Mouse (Mus musculus): ENCODE data around the gene Agpat2. TPM values are rescaled to one million over a fixed set of nuclear protein-coding genes. Genes with fewer than 3 reads are reported as not detected.

Agpat2 gene
- polyA plus RNA-seq, 1 experiment from 2014 or later: 47.7 TPM

GRCm38 (mm10) chr2:26617928-26618327 lies 13.7 kb upstream of the Agpat2 start:
- Histone ChIP-seq H3K9ac (no peak overlapping the region), H3K27ac (no peak overlapping the region), H3K4me1 (no peaks in the 10 kb centered on the region), H3K9me3 (replicated peaks) (no peaks in the 10 kb centered on the region), H3K36me3 (no peaks in the 10 kb centered on the region), H3K4me2 (no peak overlapping the region), H3K27me3 (no peaks in the 10 kb centered on the region), H3K4me3 (replicated peaks) (no peak overlapping the region)
- no peak for ATAC-seq (replicated peaks; ENCODE audit: low FRiP score)
- 66% methylated on average over 7 of the region's 7 CpGs for WGBS

DNA sequence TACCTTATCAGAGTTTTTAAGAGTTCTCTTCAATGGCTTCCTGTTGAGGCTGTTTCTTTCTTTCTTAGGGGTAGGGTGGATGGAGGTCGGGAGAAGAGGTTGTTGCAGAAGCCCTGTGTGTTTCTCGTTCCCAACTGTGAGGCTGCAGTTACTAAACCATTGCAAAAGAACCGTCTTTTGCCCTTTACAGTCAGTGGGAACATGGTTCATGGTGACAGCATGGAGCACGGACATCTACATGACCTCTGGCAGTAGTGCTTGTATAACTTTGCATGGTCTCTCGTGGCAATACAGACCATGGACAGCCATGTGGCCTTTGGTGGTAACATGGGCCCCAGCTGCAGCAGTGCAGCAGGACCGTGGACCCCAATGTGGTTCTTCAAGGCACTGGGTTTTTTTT lies 13.1 kb upstream of the Agpat2 start:
- 75% methylated on average over 6 of the region's 6 CpGs for WGBS
- Histone ChIP-seq H3K27ac (no peak overlapping the region), H3K4me2 (no peak overlapping the region), H3K4me1 (no peaks in the 10 kb centered on the region), H3K27me3 (no peaks in the 10 kb centered on the region), H3K9ac (no peak overlapping the region), H3K9me3 (replicated peaks) (no peaks in the 10 kb centered on the region), H3K4me3 (replicated peaks) (no peak overlapping the region), H3K36me3 (no peaks in the 10 kb centered on the region)
- ATAC-seq (replicated peaks; ENCODE audit: low FRiP score): no peak

- H3K9ac ChIP-seq: no peak overlapping the region
- H3K4me2 ChIP-seq: no peak overlapping the region
- no peaks in the 10 kb centered on the region for H3K9me3 ChIP-seq (replicated peaks)
- WGBS: 81% methylated on average over 4 of the region's 4 CpGs
- no peaks in the 10 kb centered on the region for H3K4me1 ChIP-seq
- H3K27ac ChIP-seq: no peak overlapping the region
- H3K4me3 ChIP-seq (replicated peaks): no peak overlapping the region
- no peaks in the 10 kb centered on the region for H3K27me3 ChIP-seq
- ATAC-seq (replicated peaks; ENCODE audit: low FRiP score): no peak
- no peaks in the 10 kb centered on the region for H3K36me3 ChIP-seq
These were observed 11.4 kb upstream of the Agpat2 start for GRCm38 (mm10) chr2:26615459-26616124.

DNA sequence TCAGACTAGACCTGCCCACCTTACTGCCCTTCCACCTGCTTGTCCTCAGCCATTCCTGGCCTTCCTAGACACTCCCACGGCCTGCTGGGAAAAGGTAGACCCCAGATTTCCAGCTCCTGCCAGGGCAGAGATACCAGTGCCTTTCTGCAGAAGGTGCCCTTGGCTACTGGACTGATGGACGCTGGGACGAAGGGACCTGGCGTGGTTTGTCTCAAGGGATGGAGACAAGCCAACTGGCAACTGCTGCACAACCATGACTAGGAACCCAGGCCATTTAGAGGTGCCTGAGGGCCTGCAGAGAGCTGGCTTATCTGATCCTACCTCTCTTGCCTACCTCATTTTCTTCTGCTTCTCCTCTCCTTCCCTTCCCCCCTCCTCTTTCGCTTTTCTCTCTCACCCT lies 10.7 kb upstream of the Agpat2 start:
- WGBS: 78% methylated on average over 5 of the region's 5 CpGs
- no peak overlapping the region for H3K9ac ChIP-seq
- H3K27me3 ChIP-seq: no peaks in the 10 kb centered on the region
- H3K36me3 ChIP-seq: no peaks in the 10 kb centered on the region
- H3K9me3 ChIP-seq (replicated peaks): no peaks in the 10 kb centered on the region
- H3K27ac ChIP-seq: no peak overlapping the region
- no peak overlapping the region for H3K4me2 ChIP-seq
- no peak overlapping the region for H3K4me3 ChIP-seq (replicated peaks)
- H3K4me1 ChIP-seq: no peaks in the 10 kb centered on the region
- ATAC-seq (replicated peaks; ENCODE audit: low FRiP score): no peak

DNA sequence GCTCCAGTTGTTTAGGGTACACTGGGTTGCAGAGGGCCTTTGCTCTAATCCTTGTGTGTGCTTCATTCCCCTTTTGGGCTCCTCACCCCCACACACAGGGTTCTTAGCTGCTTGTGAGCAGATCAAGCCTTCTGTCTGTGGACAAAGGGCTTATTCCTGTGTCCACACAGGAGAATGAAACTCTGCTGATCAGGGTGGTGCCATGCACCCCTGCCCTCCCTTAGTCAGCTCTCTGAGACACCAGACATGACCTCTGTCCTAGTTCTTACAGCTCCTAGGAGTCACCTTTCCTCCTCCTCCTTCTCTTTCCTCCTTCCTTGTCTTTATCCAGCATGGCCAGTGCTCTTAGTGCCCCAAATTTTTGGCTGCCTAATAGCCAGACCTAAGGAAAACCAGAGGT lies 7.7 kb upstream of the Agpat2 start:
- no peaks in the 10 kb centered on the region for H3K36me3 ChIP-seq
- no peak overlapping the region for H3K4me2 ChIP-seq
- ATAC-seq (replicated peaks; ENCODE audit: low FRiP score): no peak
- H3K27ac ChIP-seq: no peak overlapping the region
- peaks cover 9% of the 10 kb centered on the region for H3K4me1 ChIP-seq
- no peaks in the 10 kb centered on the region for H3K9me3 ChIP-seq (replicated peaks)
- no peak overlapping the region for H3K4me3 ChIP-seq (replicated peaks)
- no peaks in the 10 kb centered on the region for H3K27me3 ChIP-seq
- H3K9ac ChIP-seq: no peak overlapping the region

DNA sequence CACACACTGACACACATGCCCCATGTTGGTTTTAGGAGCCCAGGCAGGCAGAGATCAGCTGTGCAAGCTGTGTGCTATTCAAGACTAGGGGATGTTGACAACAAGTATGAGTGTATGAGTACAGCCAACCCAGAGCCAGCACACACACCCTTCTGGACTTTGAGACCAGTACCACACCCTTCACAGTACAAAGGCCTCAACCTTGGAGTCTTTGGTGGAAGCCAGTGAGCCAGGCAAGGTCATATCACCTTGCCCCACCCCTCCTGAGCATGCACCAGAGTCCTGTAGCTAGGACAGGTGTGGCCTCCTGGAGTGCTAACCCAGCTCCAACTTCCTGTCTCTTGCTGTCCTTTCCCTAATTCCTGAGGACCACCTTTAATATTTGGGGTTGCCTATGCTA lies 6.8 kb upstream of the Agpat2 start:
- no peaks in the 10 kb centered on the region for H3K36me3 ChIP-seq

DNA sequence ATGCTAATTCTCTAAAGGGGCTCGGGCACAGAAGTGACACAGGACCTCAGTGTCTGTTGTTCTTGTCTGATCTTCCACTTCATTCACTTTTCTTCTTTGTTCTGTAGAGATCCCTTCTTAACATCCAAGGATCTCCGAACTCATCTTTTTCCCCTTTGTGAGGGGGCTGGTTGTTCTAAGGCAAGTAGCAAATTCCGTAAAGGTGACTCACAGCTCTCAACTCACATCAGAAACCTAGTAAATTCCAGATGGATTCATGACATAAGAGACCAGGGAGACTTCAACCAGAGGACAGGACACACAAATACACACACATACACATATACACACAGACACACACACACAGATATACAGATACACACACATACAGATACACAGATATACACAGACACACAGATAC lies 6.3 kb upstream of the Agpat2 start:
- no peaks in the 10 kb centered on the region for H3K27me3 ChIP-seq
- H3K36me3 ChIP-seq: no peaks in the 10 kb centered on the region
- no peak for ATAC-seq (replicated peaks; ENCODE audit: low FRiP score)
- WGBS: 85% methylated on average over 3 of the region's 3 CpGs
- H3K9me3 ChIP-seq (replicated peaks): no peaks in the 10 kb centered on the region
- H3K9ac ChIP-seq: no peak overlapping the region
- no peak overlapping the region for H3K27ac ChIP-seq
- H3K4me3 ChIP-seq (replicated peaks): no peak overlapping the region
- peaks cover 14% of the 10 kb centered on the region for H3K4me1 ChIP-seq
- H3K4me2 ChIP-seq: no peak overlapping the region

More for the DNA sequence above, 6.8 kb upstream of the Agpat2 start:
- Histone ChIP-seq H3K9ac (no peak overlapping the region), H3K9me3 (replicated peaks) (no peaks in the 10 kb centered on the region), H3K4me1 (peaks cover 14% of the 10 kb centered on the region), H3K27ac (no peak overlapping the region), H3K27me3 (no peaks in the 10 kb centered on the region), H3K4me3 (replicated peaks) (no peak overlapping the region), H3K4me2 (no peak overlapping the region)
- ATAC-seq (replicated peaks; ENCODE audit: low FRiP score): no peak

GRCm38 (mm10) chr2:26609261-26609661 lies 5.0 kb upstream of the Agpat2 start:
- H3K9ac ChIP-seq: no peak overlapping the region
- no peaks in the 10 kb centered on the region for H3K27me3 ChIP-seq
- no peaks in the 10 kb centered on the region for H3K9me3 ChIP-seq (replicated peaks)
- H3K4me3 ChIP-seq (replicated peaks): no peak overlapping the region
- H3K4me1 ChIP-seq: peaks cover 19% of the 10 kb centered on the region
- H3K4me2 ChIP-seq: no peak overlapping the region
- H3K36me3 ChIP-seq: no peaks in the 10 kb centered on the region
- H3K27ac ChIP-seq: no peak overlapping the region
- ATAC-seq (replicated peaks; ENCODE audit: low FRiP score): no peak

DNA sequence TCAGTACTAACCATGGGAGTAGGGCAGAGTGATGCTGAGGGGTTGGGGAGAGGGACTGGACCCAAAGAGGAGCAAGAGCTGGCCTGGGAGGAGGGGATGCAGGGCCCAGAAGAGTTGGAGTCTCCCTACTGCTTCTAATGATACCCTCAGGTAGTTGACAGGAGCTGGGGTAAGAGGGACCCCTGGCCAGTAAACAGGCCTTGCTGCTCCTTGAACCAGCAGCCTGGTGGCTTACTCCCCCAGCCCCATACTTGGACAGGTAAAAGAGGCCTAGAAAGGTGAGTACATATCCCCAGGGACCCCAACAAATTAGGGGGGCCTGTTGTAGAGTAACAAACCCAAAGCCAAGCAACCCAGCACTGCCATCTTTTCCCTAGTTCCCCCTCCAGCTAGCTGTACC lies 4.6 kb upstream of the Agpat2 start:
- Histone ChIP-seq H3K4me2 (no peak overlapping the region), H3K9ac (no peak overlapping the region), H3K27ac (no peak overlapping the region), H3K27me3 (no peaks in the 10 kb centered on the region), H3K4me3 (replicated peaks) (no peak overlapping the region), H3K36me3 (no peaks in the 10 kb centered on the region), H3K4me1 (peaks cover 21% of the 10 kb centered on the region), H3K9me3 (replicated peaks) (no peaks in the 10 kb centered on the region)
- no peak for ATAC-seq (replicated peaks; ENCODE audit: low FRiP score)

DNA sequence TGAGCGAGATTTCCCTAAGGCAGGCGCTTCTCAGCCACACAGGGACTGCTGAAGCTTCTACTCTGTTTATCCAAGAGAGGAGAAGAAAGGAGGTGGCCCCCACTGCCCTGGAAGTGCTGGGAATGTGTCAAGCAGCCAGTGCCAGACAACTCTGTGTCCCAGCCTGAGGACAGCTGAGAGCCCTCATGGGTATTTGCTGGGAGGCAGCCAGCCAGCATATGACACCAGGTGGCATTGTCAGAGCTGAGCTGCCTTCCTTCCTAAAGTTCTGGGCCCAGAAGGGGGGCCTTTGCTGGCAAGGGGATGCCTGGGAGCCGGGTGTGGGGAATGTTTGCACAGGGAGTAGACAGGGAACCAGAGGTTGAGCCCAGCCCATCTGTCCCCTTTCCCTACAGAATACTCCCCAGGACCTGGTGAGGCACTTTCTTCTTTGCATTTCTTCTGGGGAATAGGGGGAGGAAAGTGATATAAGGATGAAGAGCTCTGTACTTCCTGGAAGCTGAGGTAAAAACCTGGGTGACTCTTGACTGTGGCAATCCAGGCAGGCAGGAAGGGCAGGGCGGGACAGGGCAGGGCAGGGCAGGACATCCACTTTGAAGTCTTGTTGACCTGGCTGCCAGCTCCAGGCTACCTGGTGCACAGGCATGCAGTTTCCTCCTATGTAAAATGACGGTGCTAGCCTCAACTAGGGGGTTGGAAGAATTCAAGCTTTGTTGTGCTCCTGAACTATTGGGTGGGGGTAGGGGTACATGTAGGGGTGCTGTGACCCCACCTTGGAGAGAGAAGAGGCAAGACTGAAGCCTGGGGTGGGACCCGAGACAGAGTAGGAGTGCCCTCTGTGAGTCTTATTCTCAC lies 3.1 kb upstream of the Agpat2 start:
- no peaks in the 10 kb centered on the region for H3K9me3 ChIP-seq (replicated peaks)
- H3K27ac ChIP-seq: 0 out of 2 replicates have a peak overlapping the region, but pooled peaks have one; percentile 18
- H3K4me1 ChIP-seq: peaks cover 34% of the 10 kb centered on the region
- no peak overlapping the region for H3K9ac ChIP-seq
- no peak overlapping the region for H3K4me3 ChIP-seq (replicated peaks)
- no peaks in the 10 kb centered on the region for H3K27me3 ChIP-seq
- ATAC-seq (replicated peaks; ENCODE audit: low FRiP score): no peak
- no peaks in the 10 kb centered on the region for H3K36me3 ChIP-seq
- WGBS: 47% methylated on average over 6 of the region's 6 CpGs
- H3K4me2 ChIP-seq: no peak overlapping the region

GRCm38 (mm10) chr2:26606579-26606978 lies 2.4 kb upstream of the Agpat2 start:
- Histone ChIP-seq H3K27ac (0 out of 2 replicates have a peak overlapping the region, but pooled peaks have one; percentile 18), H3K4me1 (peaks cover 40% of the 10 kb centered on the region), H3K27me3 (no peaks in the 10 kb centered on the region), H3K9me3 (replicated peaks) (no peaks in the 10 kb centered on the region), H3K4me2 (no peak overlapping the region), H3K4me3 (replicated peaks) (no peak overlapping the region), H3K9ac (no peak overlapping the region), H3K36me3 (no peaks in the 10 kb centered on the region)
- 67% methylated on average over 3 of the region's 3 CpGs for WGBS
- ATAC-seq (replicated peaks; ENCODE audit: low FRiP score): no peak

DNA sequence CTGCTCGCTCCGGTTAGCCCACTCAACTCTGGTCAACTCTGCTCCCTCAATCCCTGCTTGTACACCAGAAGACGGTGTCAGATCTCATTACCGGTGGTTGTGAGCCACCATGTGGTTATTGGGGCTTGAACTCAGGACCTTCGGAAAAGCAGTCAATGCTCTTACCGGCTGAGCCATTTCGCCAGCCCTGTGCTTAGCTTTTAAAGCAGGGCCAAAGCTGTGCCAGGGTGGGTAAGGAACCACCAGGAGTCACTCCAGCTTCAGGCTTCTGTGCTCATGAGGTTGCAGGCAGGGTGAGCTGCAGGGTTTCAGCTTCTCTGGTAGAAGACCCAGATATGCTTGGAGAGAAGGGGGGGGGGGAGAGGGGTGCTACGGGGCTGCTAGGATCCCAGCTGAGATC lies 1.1 kb upstream of the Agpat2 start:
- no peak for ATAC-seq (replicated peaks; ENCODE audit: low FRiP score)

More for the DNA sequence above, 1.1 kb upstream of the Agpat2 start:
- H3K27ac ChIP-seq: no peak overlapping the region
- H3K4me3 ChIP-seq (replicated peaks): no peak overlapping the region
- peaks cover 47% of the 10 kb centered on the region for H3K4me1 ChIP-seq
- no peaks in the 10 kb centered on the region for H3K9me3 ChIP-seq (replicated peaks)
- WGBS: 81% methylated on average over 8 of the region's 8 CpGs
- no peaks in the 10 kb centered on the region for H3K36me3 ChIP-seq
- no peaks in the 10 kb centered on the region for H3K27me3 ChIP-seq
- no peak overlapping the region for H3K9ac ChIP-seq
- no peak overlapping the region for H3K4me2 ChIP-seq
